Mouse (Mus musculus): ENCODE results near the gene Dgat2. TPM values are rescaled to one million over a fixed set of nuclear protein-coding genes. Genes with fewer than 3 reads are reported as not detected.

Gene Dgat2
- polyA plus RNA-seq, 1 experiment from 2014 or later, result 15.0 TPM

- H3K4me2 ChIP-seq (replicated peaks), result no peak overlapping the region
- H3K27ac ChIP-seq, result 0 out of 2 replicates have a peak overlapping the region, but pooled peaks have one; percentile 82
- no peaks in the 10 kb centered on the region for H3K27me3 ChIP-seq
- 0 out of 2 replicates have a peak, but pooled peaks cover 4% of the 10 kb centered on the region for H3K36me3 ChIP-seq
- H3K9me3 ChIP-seq, result peaks cover 8% of the 10 kb centered on the region; the same call in 1 of the 2 replicates
- 95% methylated on average over 8 of the region's 8 CpGs for WGBS
- H3K9ac ChIP-seq, result no peak overlapping the region
- peaks cover 38% of the 10 kb centered on the region for H3K4me1 ChIP-seq
- no peak for ATAC-seq (ENCODE audit: low FRiP score, low read depth)
- H3K4me3 ChIP-seq, result no peak overlapping the region
Measured at GRCm38 (mm10) chr7:99128965-99129364, 53.6 kb downstream of the Dgat2 start.

GRCm38 (mm10) chr7:99128020-99128950 is 54.2 kb downstream of the Dgat2 start:
- H3K4me1 ChIP-seq, result peaks cover 38% of the 10 kb centered on the region
- no peaks in the 10 kb centered on the region for H3K27me3 ChIP-seq
- H3K9me3 ChIP-seq, result peaks cover 8% of the 10 kb centered on the region; the same call in 1 of the 2 replicates
- peak; percentile 61; the same call in 1 of the 2 replicates for ATAC-seq (ENCODE audit: low FRiP score, low read depth)
- peak overlapping the region; percentile 39 for H3K4me2 ChIP-seq (replicated peaks)
- peak overlapping the region; percentile 82 for H3K27ac ChIP-seq
- H3K9ac ChIP-seq, result no peak overlapping the region
- WGBS, result 25% methylated on average over 10 of the region's 10 CpGs
- H3K4me3 ChIP-seq, result no peak overlapping the region
- H3K36me3 ChIP-seq, result 0 out of 2 replicates have a peak, but pooled peaks cover 4% of the 10 kb centered on the region

GRCm38 (mm10) chr7:99126057-99126456 is 56.5 kb downstream of the Dgat2 start:
- Histone ChIP-seq H3K27me3 (no peaks in the 10 kb centered on the region), H3K4me2 (replicated peaks) (no peak overlapping the region), H3K9ac (no peak overlapping the region), H3K9me3 (peaks cover 8% of the 10 kb centered on the region; the same call in 1 of the 2 replicates), H3K4me1 (peaks cover 35% of the 10 kb centered on the region), H3K4me3 (no peak overlapping the region), H3K27ac (0 out of 2 replicates have a peak overlapping the region, but pooled peaks have one; percentile 3), H3K36me3 (0 out of 2 replicates have a peak, but pooled peaks cover 4% of the 10 kb centered on the region)
- ATAC-seq (ENCODE audit: low FRiP score, low read depth), result no peak
- 64% methylated on average over 8 of the region's 8 CpGs for WGBS

GRCm38 (mm10) chr7:99122651-99123050 is 59.9 kb downstream of the Dgat2 start:
- ATAC-seq (ENCODE audit: low FRiP score, low read depth), result no peak

GRCm38 (mm10) chr7:99120865-99121521 is 61.5 kb downstream of the Dgat2 start:
- no peak for ATAC-seq (ENCODE audit: low FRiP score, low read depth)
- H3K9ac ChIP-seq, result no peak overlapping the region
- 83% methylated on average over 5 of the region's 5 CpGs for WGBS
- peaks cover 4% of the 10 kb centered on the region; the same call in 1 of the 2 replicates for H3K36me3 ChIP-seq
- peaks cover 8% of the 10 kb centered on the region; the same call in 1 of the 2 replicates for H3K9me3 ChIP-seq
- H3K4me3 ChIP-seq, result no peak overlapping the region
- H3K27ac ChIP-seq, result no peak overlapping the region
- no peak overlapping the region for H3K4me2 ChIP-seq (replicated peaks)
- no peaks in the 10 kb centered on the region for H3K27me3 ChIP-seq
- peaks cover 7% of the 10 kb centered on the region; the same call in 1 of the 2 replicates for H3K4me1 ChIP-seq

More at GRCm38 (mm10) chr7:99122651-99123050, 59.9 kb downstream of the Dgat2 start:
- Histone ChIP-seq H3K4me1 (peaks cover 20% of the 10 kb centered on the region), H3K9me3 (peaks cover 8% of the 10 kb centered on the region; the same call in 1 of the 2 replicates), H3K27me3 (no peaks in the 10 kb centered on the region), H3K36me3 (0 out of 2 replicates have a peak, but pooled peaks cover 4% of the 10 kb centered on the region), H3K4me3 (no peak overlapping the region), H3K4me2 (replicated peaks) (no peak overlapping the region), H3K9ac (no peak overlapping the region), H3K27ac (no peak overlapping the region)
- 83% methylated on average over 5 of the region's 5 CpGs for WGBS

GRCm38 (mm10) chr7:99120082-99120481 is 62.4 kb downstream of the Dgat2 start:
- 73% methylated on average over 4 of the region's 4 CpGs for WGBS
- Histone ChIP-seq H3K4me3 (no peak overlapping the region), H3K36me3 (peaks cover 8% of the 10 kb centered on the region; the same call in 1 of the 2 replicates)

GRCm38 (mm10) chr7:99116781-99117180 is 65.7 kb downstream of the Dgat2 start:
- ATAC-seq (ENCODE audit: low FRiP score, low read depth), result no peak
- Histone ChIP-seq H3K27ac (no peak overlapping the region), H3K36me3 (peaks cover 4% of the 10 kb centered on the region; the same call in 1 of the 2 replicates), H3K9me3 (no peaks in the 10 kb centered on the region), H3K9ac (no peak overlapping the region), H3K27me3 (no peaks in the 10 kb centered on the region), H3K4me1 (no peaks in the 10 kb centered on the region), H3K4me2 (replicated peaks) (no peak overlapping the region), H3K4me3 (no peak overlapping the region)
- 61% methylated on average over 3 of the region's 3 CpGs for WGBS

More at GRCm38 (mm10) chr7:99120082-99120481, 62.4 kb downstream of the Dgat2 start:
- ATAC-seq (ENCODE audit: low FRiP score, low read depth), result no peak
- 0 out of 2 replicates have a peak, but pooled peaks cover 4% of the 10 kb centered on the region for H3K4me1 ChIP-seq
- no peaks in the 10 kb centered on the region for H3K27me3 ChIP-seq
- no peak overlapping the region for H3K4me2 ChIP-seq (replicated peaks)
- H3K9me3 ChIP-seq, result peaks cover 7% of the 10 kb centered on the region; the same call in 1 of the 2 replicates
- no peak overlapping the region for H3K9ac ChIP-seq
- no peak overlapping the region for H3K27ac ChIP-seq

GRCm38 (mm10) chr7:99114006-99114726 is 68.4 kb downstream of the Dgat2 start:
- no peaks in the 10 kb centered on the region for H3K9me3 ChIP-seq
- peaks cover 4% of the 10 kb centered on the region; the same call in 1 of the 2 replicates for H3K36me3 ChIP-seq
- H3K4me1 ChIP-seq, result no peaks in the 10 kb centered on the region
- no peaks in the 10 kb centered on the region for H3K27me3 ChIP-seq
- no peak for ATAC-seq (ENCODE audit: low FRiP score, low read depth)
- no peak overlapping the region for H3K27ac ChIP-seq
- H3K9ac ChIP-seq, result no peak overlapping the region
- no peak overlapping the region for H3K4me3 ChIP-seq
- WGBS, result 83% methylated on average over 16 of the region's 16 CpGs
- H3K4me2 ChIP-seq (replicated peaks), result no peak overlapping the region

DNA sequence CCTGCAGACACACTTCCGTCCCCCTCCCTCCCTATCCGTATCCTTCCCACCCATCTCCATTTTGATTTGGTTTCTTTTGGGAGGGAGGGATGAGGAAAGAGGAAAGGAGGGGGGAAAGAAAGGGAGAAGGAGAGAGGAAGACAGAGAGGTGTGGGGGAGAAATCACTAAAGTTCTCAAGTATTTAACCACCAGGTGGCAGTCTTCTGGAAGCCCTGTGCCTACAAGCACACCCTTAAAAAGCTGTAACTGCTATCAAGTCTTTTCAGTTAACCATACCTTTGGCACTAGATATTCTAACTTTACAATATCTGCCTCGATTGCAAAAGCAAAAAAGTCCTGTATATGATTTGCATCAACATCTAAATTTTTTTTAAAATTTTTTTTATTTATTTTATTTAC is 75.0 kb downstream of the Dgat2 start:
- H3K9me3 ChIP-seq, result no peaks in the 10 kb centered on the region
- no peak for ATAC-seq (ENCODE audit: low FRiP score, low read depth)

DNA sequence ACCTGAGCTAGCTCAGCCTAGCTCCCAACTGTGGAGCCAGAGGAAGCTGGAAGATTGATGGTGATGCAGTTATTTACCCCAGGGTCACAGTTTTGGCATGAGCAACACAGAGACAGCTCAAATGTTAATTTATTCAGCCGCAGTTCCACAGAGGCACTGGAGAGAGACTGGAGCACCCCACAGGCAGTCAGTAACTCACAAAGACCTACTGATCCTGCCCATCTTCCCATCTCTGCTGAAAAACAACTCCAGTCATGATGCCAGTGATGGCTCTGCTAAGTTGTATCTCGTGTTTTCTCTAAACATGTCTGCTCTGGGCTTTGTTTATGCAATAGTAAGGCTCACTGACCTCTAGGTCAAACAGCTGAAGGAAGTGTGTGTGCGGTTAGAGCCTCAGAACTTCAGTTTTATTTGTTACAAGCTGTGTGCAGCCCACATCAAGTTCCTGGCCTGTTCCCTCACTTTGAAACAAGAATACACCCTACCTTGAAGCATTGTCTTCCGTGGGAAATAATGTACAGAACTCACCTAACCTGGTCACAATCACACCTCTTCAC is 75.7 kb downstream of the Dgat2 start:
- H3K9me3 ChIP-seq, result no peaks in the 10 kb centered on the region
- H3K4me1 ChIP-seq, result peaks cover 16% of the 10 kb centered on the region
- no peaks in the 10 kb centered on the region for H3K27me3 ChIP-seq
- H3K9ac ChIP-seq, result no peak overlapping the region
- no peaks in the 10 kb centered on the region for H3K36me3 ChIP-seq
- no peak overlapping the region for H3K4me2 ChIP-seq (replicated peaks)
- ATAC-seq (ENCODE audit: low FRiP score, low read depth), result no peak
- no peak overlapping the region for H3K27ac ChIP-seq
- 40% methylated on average over 4 of the region's 4 CpGs for WGBS
- H3K4me3 ChIP-seq, result no peak overlapping the region

More for the DNA sequence above, 75.0 kb downstream of the Dgat2 start:
- H3K36me3 ChIP-seq, result no peaks in the 10 kb centered on the region
- H3K4me3 ChIP-seq, result no peak overlapping the region
- WGBS, result 56% methylated on average over 3 of the region's 3 CpGs
- peaks cover 8% of the 10 kb centered on the region for H3K4me1 ChIP-seq
- no peaks in the 10 kb centered on the region for H3K27me3 ChIP-seq
- H3K9ac ChIP-seq, result no peak overlapping the region
- H3K4me2 ChIP-seq (replicated peaks), result no peak overlapping the region
- H3K27ac ChIP-seq, result no peak overlapping the region

Data from limb, embryonic 13.5 days (tissue).